In genomic region chr3:32698228-32698863, GRCm38 (mm10) we compare ENCODE assay signal across 7 mouse cellular contexts. TPM values are rescaled to one million over a fixed set of nuclear protein-coding genes. Genes with fewer than 3 reads are reported as not detected.
DNase-seq lines count a peak whose midpoint lies in the region; ATAC-seq and TF ChIP-seq lines count a peak whose summit lies in the region.

No protein-coding gene starts in this region.

- intact Hi-C loops in gastrocnemius, postnatal 36 days (cut with DNase I), result loop anchor here (5.0 to 10.0 kb wide), 2 partner anchors 364 to 906 kb away; no protein-coding TSS in a partner anchor

- WGBS in kidney, adult 2 months, result 34% methylated on average over 7 of the region's 7 CpGs
- 44% methylated on average over 7 of the region's 7 CpGs for WGBS in limb, embryonic 11.5 days
- WGBS in midbrain, embryonic 15.5 days, result 33% methylated on average over 7 of the region's 7 CpGs
- WGBS in spleen, adult 2 months, result 40% methylated on average over 7 of the region's 7 CpGs

- TF ChIP-seq POLR2A in kidney, adult 2 months (IDR thresholded peaks at IDR 0.05; ENCODE audit: low read depth, low read length), result no peak
- TF ChIP-seq POLR2A in spleen, adult 2 months (IDR thresholded peaks at IDR 0.05; ENCODE audit: low read depth, low read length), result no peak

- no peaks in the 10 kb centered on the region for H3K9me3 ChIP-seq in limb, embryonic 11.5 days (ENCODE audit: control insufficient read depth, low read length)
- H3K9me3 ChIP-seq in midbrain, embryonic 15.5 days, result no peaks in the 10 kb centered on the region

- H3K4me1 ChIP-seq in kidney, adult 2 months (ENCODE audit: control insufficient read depth, insufficient read depth, low read length), result 0 out of 2 replicates have a peak, but pooled peaks cover 3% of the 10 kb centered on the region
- H3K4me1 ChIP-seq in limb, embryonic 11.5 days (ENCODE audit: control insufficient read depth, insufficient read depth, low read length), result no peaks in the 10 kb centered on the region
- H3K4me1 ChIP-seq in midbrain, embryonic 15.5 days, result no peaks in the 10 kb centered on the region
- H3K4me1 ChIP-seq in spleen, adult 2 months (ENCODE audit: control insufficient read depth, insufficient read depth, insufficient read length), result no peaks in the 10 kb centered on the region

- H3K4me3 ChIP-seq in kidney, adult 2 months (ENCODE audit: insufficient read depth, low read depth, low read length), result no peak overlapping the region
- no peak overlapping the region for H3K4me3 ChIP-seq in limb, embryonic 11.5 days (ENCODE audit: low read depth, low read length)
- H3K4me3 ChIP-seq in midbrain, embryonic 15.5 days, result no peak overlapping the region
- no peak overlapping the region for H3K4me3 ChIP-seq in spleen, adult 2 months (ENCODE audit: extremely low read depth, insufficient read depth, insufficient read length)

- peak; percentile 88 to 90 for DNase-seq in adrenal gland, adult 18-20 months (ENCODE audit: low spot score in 2 of 2)
- DNase-seq in gastrocnemius, postnatal 36 days, result peak; percentile 84 to 87
- DNase-seq in kidney, adult 2 months, result peak; percentile 93
- DNase-seq in limb, embryonic 11.5 days (ENCODE audit: low spot score), result peak; percentile 92
- peak; percentile 49 to 82 for DNase-seq in spleen, adult 2 months (ENCODE audit: low read depth in 1 of 2, low spot score in 2 of 2)

- H3K27me3 ChIP-seq in kidney, adult 2 months (replicated peaks; ENCODE audit: control insufficient read depth, insufficient read depth, low read length), result no peaks in the 10 kb centered on the region
- H3K27me3 ChIP-seq in limb, embryonic 11.5 days (ENCODE audit: control insufficient read depth, insufficient read depth, low read length), result no peaks in the 10 kb centered on the region
- no peaks in the 10 kb centered on the region for H3K27me3 ChIP-seq in midbrain, embryonic 15.5 days (replicated peaks)
- no peaks in the 10 kb centered on the region for H3K27me3 ChIP-seq in spleen, adult 2 months (ENCODE audit: control insufficient read depth, insufficient read depth, low read length)

- no peak overlapping the region for H3K9ac ChIP-seq in limb, embryonic 11.5 days (ENCODE audit: low read length)
- no peak overlapping the region for H3K9ac ChIP-seq in midbrain, embryonic 15.5 days

- peak; percentile 94 for ATAC-seq in common myeloid progenitor, adult 5-6 weeks (replicated peaks; ENCODE audit: low read depth, poor library complexity, severe bottlenecking)
- ATAC-seq in limb, embryonic 11.5 days (ENCODE audit: insufficient number of reproducible peaks, low FRiP score, low TSS enrichment, low read depth), result no peak
- peak; percentile 85 for ATAC-seq in midbrain, embryonic 15.5 days (replicated peaks)

- H3K36me3 ChIP-seq in kidney, adult 2 months (ENCODE audit: control insufficient read depth, insufficient read depth, low read length), result no peaks in the 10 kb centered on the region
- no peaks in the 10 kb centered on the region for H3K36me3 ChIP-seq in limb, embryonic 11.5 days (ENCODE audit: control insufficient read depth, insufficient read depth, low read length)
- no peaks in the 10 kb centered on the region for H3K36me3 ChIP-seq in midbrain, embryonic 15.5 days (replicated peaks)
- no peaks in the 10 kb centered on the region for H3K36me3 ChIP-seq in spleen, adult 2 months (ENCODE audit: control insufficient read depth, insufficient read depth, low read length)

- no peak overlapping the region for H3K27ac ChIP-seq in kidney, adult 2 months (ENCODE audit: insufficient read depth, low read depth, low read length)
- no peak overlapping the region for H3K27ac ChIP-seq in limb, embryonic 11.5 days (replicated peaks; ENCODE audit: low read depth, low read length)
- no peak overlapping the region for H3K27ac ChIP-seq in midbrain, embryonic 15.5 days
- H3K27ac ChIP-seq in spleen, adult 2 months (ENCODE audit: insufficient read depth, low read length), result no peak overlapping the region

- no peak overlapping the region for H3K4me2 ChIP-seq in limb, embryonic 11.5 days (ENCODE audit: low read depth, severe bottlenecking)
- H3K4me2 ChIP-seq in midbrain, embryonic 15.5 days, result no peak overlapping the region

- peak; percentile 96 for TF ChIP-seq CTCF in kidney, adult 2 months (conservative IDR thresholded peaks at IDR 0.05; ENCODE audit: insufficient read depth, insufficient read length, low read depth, low read length)
- peak; percentile 77; the same call in 1 of the 2 replicates for TF ChIP-seq CTCF in spleen, adult 2 months (IDR thresholded peaks at IDR 0.05; ENCODE audit: extremely low read depth, insufficient read depth, insufficient read length, insufficient replicate concordance)

RNA-seq across cellular contexts. Expression of gene Actl6a, which starts 7.8 kb away (rescaled TPM):
- 10 to 100 TPM; 42.9 to 47.1 TPM for total RNA-seq in adrenal gland, adult 18-20 months (2021)
- 85.9 and 95.0 TPM in 2 replicates for total RNA-seq in common myeloid progenitor, adult 5-6 weeks (2017)
- total RNA-seq in gastrocnemius, postnatal 36 days (2021), result 10 to 100 TPM; 12.4 to 13.8 TPM
- 15.4 and 17.8 TPM in 2 replicates for polyA plus RNA-seq in kidney, adult 2 months (2012; rRNA removed)
- polyA plus RNA-seq in limb, embryonic 11.5 days (2014; fragmentation: Nextera tagmentation; extraction: Ambion mirVana), result 259 and 263 TPM in 2 replicates
- polyA plus RNA-seq in midbrain, embryonic 15.5 days (2015; fragmentation: Nextera tagmentation; extraction: Ambion mirVana), result 67.7 and 75.9 TPM in 2 replicates
- 12.9 and 14.8 TPM in 2 replicates for polyA plus RNA-seq in spleen, adult 2 months (2012; rRNA removed)

RNA-seq across cellular contexts. Expression of gene Ndufb5, which starts 38.4 kb away (rescaled TPM):
- 100 to 1,000 TPM; 359 to 426 TPM for total RNA-seq in adrenal gland, adult 18-20 months (2021)
- 130 TPM in 2 replicates for total RNA-seq in common myeloid progenitor, adult 5-6 weeks (2017)
- total RNA-seq in gastrocnemius, postnatal 36 days (2021), result 100 to 1,000 TPM; 610 to 618 TPM
- polyA plus RNA-seq in kidney, adult 2 months (2012; rRNA removed), result 450 and 540 TPM in 2 replicates
- polyA plus RNA-seq in limb, embryonic 11.5 days (2014; fragmentation: Nextera tagmentation; extraction: Ambion mirVana), result 297 and 325 TPM in 2 replicates
- 268 and 273 TPM in 2 replicates for polyA plus RNA-seq in midbrain, embryonic 15.5 days (2015; fragmentation: Nextera tagmentation; extraction: Ambion mirVana)
- 65.3 and 82.2 TPM in 2 replicates for polyA plus RNA-seq in spleen, adult 2 months (2012; rRNA removed)

RNA-seq across cellular contexts. Expression of gene Mrpl47, which starts 39.1 kb away (rescaled TPM):
- 10 to 100 TPM; 29.6 to 43.1 TPM for total RNA-seq in adrenal gland, adult 18-20 months (2021)
- total RNA-seq in common myeloid progenitor, adult 5-6 weeks (2017), result 27.8 and 31.0 TPM in 2 replicates
- total RNA-seq in gastrocnemius, postnatal 36 days (2021), result 10 to 100 TPM; 28.7 to 30.1 TPM
- polyA plus RNA-seq in kidney, adult 2 months (2012; rRNA removed), result 3.7 and 4.4 TPM in 2 replicates
- polyA plus RNA-seq in limb, embryonic 11.5 days (2014; fragmentation: Nextera tagmentation; extraction: Ambion mirVana), result 42.7 and 44.7 TPM in 2 replicates
- polyA plus RNA-seq in midbrain, embryonic 15.5 days (2015; fragmentation: Nextera tagmentation; extraction: Ambion mirVana), result 27.0 and 28.6 TPM in 2 replicates
- polyA plus RNA-seq in spleen, adult 2 months (2012; rRNA removed), result 0.50 and 0.82 TPM in 2 replicates
